Mouse (Mus musculus): ENCODE measurements around the gene Slc17a2. TPM values are rescaled to one million over a fixed set of nuclear protein-coding genes. Genes with fewer than 3 reads are reported as not detected.

Gene Slc17a2
- polyA plus RNA-seq, 1 experiment from 2014 or later, result 3.4 TPM

- 74% methylated on average over 4 of the region's 4 CpGs for WGBS
- no peak for DNase-seq (ENCODE audit: low spot score)
These were observed 27.8 kb upstream of the Slc17a2 start for GRCm38 (mm10) chr13:23779025-23779424.

GRCm38 (mm10) chr13:23792520-23792919, 14.3 kb upstream of the Slc17a2 start:
- Histone ChIP-seq H3K27ac (ENCODE audit: low read length) (no peak overlapping the region), H3K4me3 (ENCODE audit: low read depth, low read length) (no peak overlapping the region), H3K9ac (replicated peaks; ENCODE audit: low read depth) (no peak overlapping the region), H3K36me3 (ENCODE audit: insufficient read depth, low read length) (no peaks in the 10 kb centered on the region), H3K4me1 (ENCODE audit: insufficient read depth, low read depth, low read length) (no peaks in the 10 kb centered on the region), H3K27me3 (replicated peaks; ENCODE audit: insufficient read depth, low read length) (no peaks in the 10 kb centered on the region), H3K4me2 (replicated peaks; ENCODE audit: low read depth, low read length) (no peak overlapping the region), H3K9me3 (ENCODE audit: low read length) (no peaks in the 10 kb centered on the region)
- 37% methylated on average over 2 of the region's 2 CpGs for WGBS
- DNase-seq (ENCODE audit: low spot score) (peak; percentile 82), ATAC-seq (no peak)
- peak; percentile 90 for TF ChIP-seq CTCF (IDR thresholded peaks at IDR 0.05)
- no peak for TF ChIP-seq EP300 (IDR thresholded peaks at IDR 0.05)

More at GRCm38 (mm10) chr13:23779025-23779424, 27.8 kb upstream of the Slc17a2 start:
- no peak for ATAC-seq
- no peak overlapping the region for H3K4me2 ChIP-seq (replicated peaks; ENCODE audit: low read depth, low read length)
- H3K36me3 ChIP-seq (ENCODE audit: insufficient read depth, low read length), result no peaks in the 10 kb centered on the region
- no peak overlapping the region for H3K4me3 ChIP-seq (ENCODE audit: low read depth, low read length)
- no peak overlapping the region for H3K27ac ChIP-seq (ENCODE audit: low read length)
- H3K9ac ChIP-seq (replicated peaks; ENCODE audit: low read depth), result no peak overlapping the region
- TF ChIP-seq EP300 (IDR thresholded peaks at IDR 0.05) (no peak), CTCF (IDR thresholded peaks at IDR 0.05) (no peak)
- H3K9me3 ChIP-seq (ENCODE audit: low read length), result no peaks in the 10 kb centered on the region
- no peaks in the 10 kb centered on the region for H3K4me1 ChIP-seq (ENCODE audit: insufficient read depth, low read depth, low read length)
- no peaks in the 10 kb centered on the region for H3K27me3 ChIP-seq (replicated peaks; ENCODE audit: insufficient read depth, low read length)

- Histone ChIP-seq H3K27me3 (replicated peaks; ENCODE audit: insufficient read depth, low read length) (no peaks in the 10 kb centered on the region), H3K36me3 (ENCODE audit: insufficient read depth, low read length) (no peaks in the 10 kb centered on the region), H3K9me3 (ENCODE audit: low read length) (no peaks in the 10 kb centered on the region), H3K4me2 (replicated peaks; ENCODE audit: low read depth, low read length) (no peak overlapping the region), H3K9ac (replicated peaks; ENCODE audit: low read depth) (no peak overlapping the region), H3K4me3 (ENCODE audit: low read depth, low read length) (no peak overlapping the region), H3K4me1 (ENCODE audit: insufficient read depth, low read depth, low read length) (no peaks in the 10 kb centered on the region), H3K27ac (ENCODE audit: low read length) (no peak overlapping the region)
- ATAC-seq (no peak), DNase-seq (ENCODE audit: low spot score) (peak; percentile 16)
- TF ChIP-seq EP300 (IDR thresholded peaks at IDR 0.05), result no peak
- no peak for TF ChIP-seq CTCF (IDR thresholded peaks at IDR 0.05)
- 66% methylated on average over 5 of the region's 5 CpGs for WGBS
These were observed 7.4 kb upstream of the Slc17a2 start for GRCm38 (mm10) chr13:23799405-23799804.

GRCm38 (mm10) chr13:23804532-23804931, 2.3 kb upstream of the Slc17a2 start:
- no peak for TF ChIP-seq CTCF (IDR thresholded peaks at IDR 0.05)
- no peak for TF ChIP-seq EP300 (IDR thresholded peaks at IDR 0.05)
- WGBS, result 49% methylated on average over 2 of the region's 2 CpGs
- ATAC-seq, result no peak

GRCm38 (mm10) chr13:23816148-23816547, 9.4 kb downstream of the Slc17a2 start:
- Histone ChIP-seq H3K4me3 (ENCODE audit: low read depth, low read length) (no peak overlapping the region), H3K4me2 (replicated peaks; ENCODE audit: low read depth, low read length) (no peak overlapping the region), H3K27ac (ENCODE audit: low read length) (no peak overlapping the region), H3K27me3 (replicated peaks; ENCODE audit: insufficient read depth, low read length) (no peaks in the 10 kb centered on the region), H3K4me1 (ENCODE audit: insufficient read depth, low read depth, low read length) (no peaks in the 10 kb centered on the region), H3K9ac (replicated peaks; ENCODE audit: low read depth) (no peak overlapping the region), H3K36me3 (ENCODE audit: insufficient read depth, low read length) (no peaks in the 10 kb centered on the region), H3K9me3 (ENCODE audit: low read length) (no peaks in the 10 kb centered on the region)
- DNase-seq (ENCODE audit: low spot score), result peak; percentile 29
- WGBS, result 66% methylated on average over 2 of the region's 2 CpGs
- ATAC-seq, result no peak
- TF ChIP-seq CTCF (IDR thresholded peaks at IDR 0.05), result peak; percentile 54
- TF ChIP-seq EP300 (IDR thresholded peaks at IDR 0.05), result no peak

More at GRCm38 (mm10) chr13:23804532-23804931, 2.3 kb upstream of the Slc17a2 start:
- no peak overlapping the region for H3K4me3 ChIP-seq (ENCODE audit: low read depth, low read length)
- no peaks in the 10 kb centered on the region for H3K27me3 ChIP-seq (replicated peaks; ENCODE audit: insufficient read depth, low read length)
- H3K9ac ChIP-seq (replicated peaks; ENCODE audit: low read depth), result no peak overlapping the region
- H3K4me1 ChIP-seq (ENCODE audit: insufficient read depth, low read depth, low read length), result no peaks in the 10 kb centered on the region
- DNase-seq (ENCODE audit: low spot score), result no peak
- H3K36me3 ChIP-seq (ENCODE audit: insufficient read depth, low read length), result no peaks in the 10 kb centered on the region
- H3K9me3 ChIP-seq (ENCODE audit: low read length), result no peaks in the 10 kb centered on the region
- H3K4me2 ChIP-seq (replicated peaks; ENCODE audit: low read depth, low read length), result no peak overlapping the region
- H3K27ac ChIP-seq (ENCODE audit: low read length), result no peak overlapping the region

- Histone ChIP-seq H3K9me3 (ENCODE audit: low read length) (no peaks in the 10 kb centered on the region), H3K36me3 (ENCODE audit: insufficient read depth, low read length) (no peaks in the 10 kb centered on the region), H3K4me2 (replicated peaks; ENCODE audit: low read depth, low read length) (no peak overlapping the region), H3K9ac (replicated peaks; ENCODE audit: low read depth) (no peak overlapping the region), H3K27me3 (replicated peaks; ENCODE audit: insufficient read depth, low read length) (no peaks in the 10 kb centered on the region), H3K27ac (ENCODE audit: low read length) (no peak overlapping the region), H3K4me3 (ENCODE audit: low read depth, low read length) (no peak overlapping the region), H3K4me1 (ENCODE audit: insufficient read depth, low read depth, low read length) (no peaks in the 10 kb centered on the region)
- ATAC-seq (no peak), DNase-seq (ENCODE audit: low spot score) (no peak)
- 59% methylated on average over 4 of the region's 4 CpGs for WGBS
- TF ChIP-seq EP300 (IDR thresholded peaks at IDR 0.05) (no peak), CTCF (IDR thresholded peaks at IDR 0.05) (no peak)
These were observed 13.6 kb downstream of the Slc17a2 start for GRCm38 (mm10) chr13:23820179-23820940.
